Mouse (Mus musculus) thymus, postnatal 0 days (tissue): ENCODE results near the gene Kbtbd12. TPM values are rescaled to one million over a fixed set of nuclear protein-coding genes. Genes with fewer than 3 reads are reported as not detected.

Experiments
- DNase-seq: peaks from one replicate; pipeline ENCODE4 v3.0.0-alpha.2; 2015; ENCODE audit warnings: low spot score
- polyA plus RNA-seq: library from polyadenylated mRNA; unstranded; fragments of >200 nt; fragmentation: Nextera tagmentation; extraction: Ambion mirVana; gene quantifications from 2 replicates; pipeline ENCODE4 v1.2.1, GENCODE M21; 2015

Kbtbd12 gene
- polyA plus RNA-seq, result 0.13 and 0.21 TPM in 2 replicates

- DNase-seq, result no peak
Observed at GRCm38 (mm10) chr6:88637611-88638301, at the start of gene Kbtbd12. Gene Kbtbd12, minus strand, starts transcription at chr6:88637950.

GRCm38 (mm10) chr6:88683380-88684053 lies 45.8 kb upstream of the Kbtbd12 start:
- no peak for DNase-seq

GRCm38 (mm10) chr6:88681026-88681425 lies 43.3 kb upstream of the Kbtbd12 start:
- no peak for DNase-seq

- DNase-seq, result no peak
Observed at GRCm38 (mm10) chr6:88677738-88678137, 40.0 kb upstream of the Kbtbd12 start.

DNA sequence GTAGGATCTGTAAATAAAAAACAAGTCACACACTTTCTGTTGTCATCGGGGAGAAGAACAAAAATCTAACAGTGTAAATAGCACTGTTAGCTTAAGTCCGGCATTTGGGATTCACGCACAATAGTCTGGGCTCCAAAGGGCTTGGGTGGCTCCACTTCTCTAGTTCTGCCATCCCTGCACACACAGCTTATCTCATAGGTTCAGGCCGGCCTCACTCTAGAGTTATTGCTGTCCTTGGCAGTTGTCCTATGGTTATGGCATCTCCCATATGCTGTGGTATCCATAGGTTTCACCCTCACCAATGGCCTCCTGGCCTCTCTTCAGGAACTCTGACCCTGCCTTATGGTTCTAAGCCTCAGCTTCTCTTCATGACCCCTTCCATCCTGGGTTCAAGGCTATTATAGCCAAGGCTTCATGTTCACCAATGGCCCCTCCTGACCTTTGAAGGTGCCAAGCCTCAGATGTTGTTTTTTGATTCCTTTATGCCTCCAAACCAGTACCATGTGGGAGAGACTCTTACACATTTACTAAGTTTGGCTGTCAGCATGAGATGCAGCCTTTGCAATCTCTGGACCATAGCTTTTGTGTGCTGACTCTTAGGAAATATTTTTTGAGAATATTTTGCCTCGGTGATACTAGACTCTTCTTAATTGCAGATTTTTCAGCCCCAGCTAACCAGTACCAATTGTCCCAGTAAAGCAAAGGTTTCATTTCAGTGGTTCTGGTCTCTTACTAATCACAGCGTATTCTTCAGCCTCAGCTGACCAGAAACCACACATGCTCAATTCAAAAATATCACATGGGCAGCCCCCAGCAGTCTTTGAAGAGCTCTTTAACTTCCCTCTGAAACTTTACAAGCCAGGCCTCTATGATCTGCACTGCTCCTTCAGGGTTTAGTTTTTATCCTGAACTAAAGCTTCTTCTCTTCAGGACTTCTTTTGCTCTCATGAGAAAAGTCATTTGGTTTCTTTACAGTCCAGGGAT lies 39.3 kb upstream of the Kbtbd12 start:
- no peak for DNase-seq

DNA sequence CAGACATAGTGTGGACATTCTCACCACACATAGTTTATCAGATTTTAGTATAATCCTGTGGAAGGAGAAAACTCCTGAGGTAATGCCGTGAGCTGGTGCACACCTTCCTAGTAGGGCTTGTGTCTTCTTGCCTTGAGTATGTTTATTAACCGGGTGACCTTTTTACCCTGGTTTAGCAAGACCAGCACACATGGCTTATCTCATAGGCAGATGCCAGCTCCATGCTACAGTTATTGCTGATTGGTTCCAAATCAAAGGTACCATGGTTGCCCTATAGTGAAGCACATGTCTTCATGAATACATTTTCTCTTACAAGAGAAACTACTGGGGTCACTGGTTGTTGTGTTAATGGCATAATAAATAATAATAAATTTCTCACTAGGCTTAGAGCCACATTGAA lies 38.1 kb upstream of the Kbtbd12 start:
- no peak for DNase-seq

GRCm38 (mm10) chr6:88662284-88662683 lies 24.5 kb upstream of the Kbtbd12 start:
- no peak for DNase-seq

GRCm38 (mm10) chr6:88661696-88662095 lies 23.9 kb upstream of the Kbtbd12 start:
- no peak for DNase-seq

GRCm38 (mm10) chr6:88647564-88648295 lies 10.0 kb upstream of the Kbtbd12 start:
- DNase-seq, result no peak

GRCm38 (mm10) chr6:88644786-88645185 lies 7.0 kb upstream of the Kbtbd12 start:
- no peak for DNase-seq

DNA sequence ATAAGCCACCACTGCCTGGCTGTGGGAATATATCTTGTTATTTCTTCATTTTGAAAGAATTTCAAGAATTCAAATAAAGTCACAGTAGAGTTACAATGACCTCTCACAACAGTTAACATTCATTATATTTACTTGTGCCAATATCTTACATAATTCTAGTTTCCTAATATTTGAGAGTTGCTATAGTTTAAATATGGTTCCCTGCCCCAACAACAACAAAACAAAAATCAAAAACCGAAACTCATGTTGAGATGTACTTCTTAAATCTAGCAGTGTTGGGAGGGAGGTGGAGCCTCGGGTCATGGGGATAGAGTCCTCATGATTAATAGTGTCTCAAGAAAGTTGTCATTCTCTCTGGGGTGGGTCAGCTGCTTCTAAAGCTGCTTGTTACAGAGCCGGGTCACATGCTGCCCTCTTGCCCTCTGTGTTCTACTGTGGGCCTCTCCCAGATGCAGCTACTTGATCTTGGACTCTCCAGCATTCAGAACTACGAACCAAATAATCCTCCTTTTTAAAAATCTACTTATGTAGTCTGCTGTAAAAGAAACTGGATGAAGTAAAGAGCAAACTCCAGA lies 3.7 kb upstream of the Kbtbd12 start:
- DNase-seq, result no peak

DNA sequence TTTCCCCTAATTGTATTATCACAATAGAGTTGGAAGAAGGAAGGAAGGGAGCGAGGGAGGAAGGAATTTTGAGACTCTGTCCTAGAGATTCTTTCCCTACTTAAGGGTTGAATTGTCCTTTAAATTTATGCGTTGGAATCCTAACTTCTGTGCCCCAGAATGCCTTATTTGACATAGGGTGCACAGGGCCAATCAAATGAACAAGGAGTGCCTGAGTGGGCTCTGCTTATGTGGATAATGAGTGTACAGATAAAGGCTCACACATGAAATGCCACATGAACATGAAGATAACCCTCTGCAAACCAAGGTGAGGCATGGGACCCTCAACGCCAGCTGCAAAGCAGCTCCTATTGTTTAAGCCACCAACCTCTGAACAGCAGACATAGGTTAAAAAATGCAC lies 2.6 kb upstream of the Kbtbd12 start:
- DNase-seq, result no peak

- DNase-seq, result no peak
Observed at GRCm38 (mm10) chr6:88639921-88640320, 2.2 kb upstream of the Kbtbd12 start.

DNA sequence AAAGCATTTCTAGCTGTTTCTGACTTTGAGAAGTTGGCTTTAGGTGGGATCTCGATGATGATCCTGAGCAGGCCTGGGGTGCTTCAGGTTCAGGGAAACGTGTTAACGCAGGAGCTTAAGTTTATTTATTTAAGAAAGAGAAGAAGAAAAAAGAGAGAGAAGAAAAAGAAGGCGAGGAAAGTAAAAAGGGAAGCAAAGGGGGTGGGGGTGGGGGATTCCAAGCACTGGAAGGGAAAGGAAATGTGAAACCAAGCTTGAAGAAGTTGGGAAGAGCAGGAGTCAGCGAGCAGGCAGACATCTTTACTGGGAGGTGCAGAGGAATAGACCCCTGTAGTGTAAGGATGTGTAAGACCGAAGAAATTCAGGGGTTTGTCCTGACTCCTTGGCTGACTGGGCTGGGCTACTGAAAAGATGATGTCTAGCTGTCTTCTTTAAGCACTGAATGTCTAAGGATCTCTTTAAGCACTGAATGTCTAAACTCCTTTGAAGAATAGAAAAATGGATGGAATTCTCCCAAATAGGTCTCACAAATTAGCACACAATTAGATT lies 1.7 kb upstream of the Kbtbd12 start:
- DNase-seq, result no peak

- DNase-seq, result no peak
Observed at GRCm38 (mm10) chr6:88638917-88639316, 1.2 kb upstream of the Kbtbd12 start.

GRCm38 (mm10) chr6:88635881-88636754 lies 1.6 kb downstream of the Kbtbd12 start:
- no peak for DNase-seq

- DNase-seq, result no peak
Observed at GRCm38 (mm10) chr6:88631293-88631692, 6.5 kb downstream of the Kbtbd12 start.

DNA sequence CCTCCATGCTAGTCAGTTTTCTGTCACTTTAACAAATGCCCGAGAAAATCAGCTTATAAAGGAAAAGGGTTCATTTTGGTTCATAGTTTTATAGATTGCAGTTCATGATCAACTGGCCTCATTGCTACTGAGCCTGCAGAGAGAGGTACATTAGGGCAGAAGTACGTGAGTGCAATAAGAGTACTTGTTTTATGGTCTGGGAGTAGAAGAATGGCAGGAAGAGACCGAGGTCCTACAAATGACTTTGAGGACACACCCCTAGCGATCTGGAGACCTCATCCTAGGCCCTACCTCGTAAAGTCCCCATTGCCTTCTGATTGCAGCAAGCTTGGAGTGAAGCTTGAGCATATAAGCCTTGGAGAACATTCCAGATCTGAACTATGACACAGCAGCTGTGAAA lies 7.2 kb downstream of the Kbtbd12 start:
- DNase-seq, result no peak

GRCm38 (mm10) chr6:88629821-88630220 lies 7.9 kb downstream of the Kbtbd12 start:
- DNase-seq, result no peak
